Mouse (Mus musculus) ES-E14 (cell line): ENCODE data around the gene Nebl. TPM values are rescaled to one million over a fixed set of nuclear protein-coding genes. Genes with fewer than 3 reads are reported as not detected.
A peak's percentile ranks its signal among the peaks of the same experiment; 100 is the strongest.

Experiments
- DNase-seq: peaks from one replicate; pipeline ENCODE4 v3.0.0-alpha.2; 2013; ENCODE audit warnings: low read depth, low spot score
- H3K27ac ChIP-seq: 2 replicates; pipeline ENCODE4 v1.5.1; 2012; ENCODE audit warnings: low read depth, mild to moderate bottlenecking, low read length, moderate library complexity, mixed read lengths; ENCODE audit not compliant: poor library complexity, insufficient read depth, severe bottlenecking
- H3K36me3 ChIP-seq: 2 replicates; pipeline ENCODE4 v1.6.1; 2012; ENCODE audit warnings: mild to moderate bottlenecking, low read length, moderate library complexity, mixed read lengths; ENCODE audit not compliant: control insufficient read depth, poor library complexity, insufficient read depth, severe bottlenecking
- H3K4me1 ChIP-seq, 2 experiments: fragments of 150-350 bp in 1 of 2; sonication (generic) in 1 of 2; 2 replicates each; pipeline ENCODE4 v1.6.1; 2012; ENCODE audit warnings: low read length in 2 of 2, mild to moderate bottlenecking in 1 of 2, mixed read lengths in 1 of 2; ENCODE audit not compliant: control insufficient read depth in 2 of 2, insufficient read depth in 2 of 2, poor library complexity in 1 of 2
- H3K4me3 ChIP-seq, 2 experiments: fragments of 150-350 bp in 1 of 2; sonication (generic) in 1 of 2; 2 replicates each; pipeline ENCODE4 v1.5.1; 2012; ENCODE audit warnings: low read length in 2 of 2, low read depth in 1 of 2, mild to moderate bottlenecking in 1 of 2, mixed read lengths in 1 of 2; ENCODE audit not compliant: insufficient read depth in 1 of 2, poor library complexity in 1 of 2, severe bottlenecking in 1 of 2
- H3K9ac ChIP-seq: 2 replicates; pipeline ENCODE4 v1.6.1; 2012; ENCODE audit warnings: low read depth, mild to moderate bottlenecking, low read length, mixed read lengths; ENCODE audit not compliant: poor library complexity, insufficient read depth, severe bottlenecking
- H3K9me3 ChIP-seq: fragments of 150-350 bp; sonication (generic); 2 replicates; pipeline ENCODE4 v1.6.1; 2012; ENCODE audit warnings: low read depth, mild to moderate bottlenecking, low read length; ENCODE audit not compliant: control insufficient read depth, insufficient read depth
- CHD2 ChIP-seq: IDR thresholded peaks from 2 replicates; pipeline ENCODE4 v1.6.1; 2014; ENCODE audit warnings: mild to moderate bottlenecking, low read depth, low read length, inconsistent platforms
- HCFC1 ChIP-seq: IDR thresholded peaks from 2 replicates; pipeline ENCODE4 v1.6.1; 2012; ENCODE audit warnings: low read length, inconsistent platforms, borderline replicate concordance; ENCODE audit not compliant: insufficient read depth
- MAFK ChIP-seq: IDR thresholded peaks from 2 replicates; pipeline ENCODE4 v1.6.1; 2014; ENCODE audit warnings: mild to moderate bottlenecking, low read depth, low read length, inconsistent platforms; ENCODE audit not compliant: insufficient read depth
- ZC3H11A ChIP-seq: IDR thresholded peaks from 2 replicates; pipeline ENCODE4 v1.6.1; 2012; ENCODE audit warnings: low read depth, mild to moderate bottlenecking, inconsistent platforms, low read length, borderline replicate concordance
- ZNF384 ChIP-seq: IDR thresholded peaks from 2 replicates; pipeline ENCODE4 v1.6.1; 2012; ENCODE audit warnings: low read depth, low read length, inconsistent platforms
- in situ Hi-C, 2 experiments: fragments of 600-800 bp; cut with MboI; formaldehyde crosslinking; loops; one replicate each; pipeline ENCODE4 v1.15.1; 2025; ENCODE audit warnings: low sequenced_read_pairs in 2 of 2, inconsistent platforms in 1 of 2; ENCODE audit not compliant: unreplicated experiment in 2 of 2
- total RNA-seq: library from RNA; depleted of rRNA; stranded (reverse); fragments of 300-350 nt; gene quantifications from 2 replicates; pipeline ENCODE4 v1.2.3, GENCODE M21; 2012

The Nebl gene
- total RNA-seq, 1 experiment, result 1.2 TPM

DNA sequence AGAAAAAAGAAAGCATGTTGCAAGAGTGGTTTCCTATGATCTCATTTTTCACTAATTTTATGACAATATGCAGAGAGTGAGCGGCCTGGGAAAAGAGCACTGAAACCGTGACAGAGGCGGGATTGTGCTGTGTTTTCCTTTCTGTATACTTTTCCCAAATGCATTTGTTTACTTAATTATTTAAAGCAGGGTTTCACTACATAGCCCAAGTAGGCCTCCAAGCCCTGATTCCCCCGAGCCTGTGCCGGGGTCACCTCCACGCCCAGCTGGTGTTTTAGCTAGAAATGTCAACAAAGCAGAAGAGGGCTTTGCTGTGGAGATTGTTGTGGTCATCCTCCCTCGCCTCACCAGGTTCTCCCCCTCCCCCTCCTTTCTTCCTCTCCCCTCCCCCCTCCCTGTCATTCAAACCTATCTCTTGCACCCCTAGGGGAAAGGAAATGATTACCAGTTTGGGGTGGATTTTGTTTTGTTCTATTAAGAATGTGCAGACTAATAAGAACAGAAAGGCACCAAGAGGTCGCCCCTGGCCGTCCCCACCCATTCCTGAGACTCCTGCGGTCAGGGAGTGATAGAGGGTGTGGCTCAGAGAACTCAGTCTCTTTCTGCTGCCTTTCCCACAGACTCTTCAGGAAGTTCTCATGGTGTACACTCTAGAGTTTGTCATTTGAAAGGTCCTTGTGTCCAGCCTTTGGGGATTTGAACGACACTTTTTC, 10.9 kb upstream of the Nebl start:
- Histone ChIP-seq H3K4me1 (peaks cover 4 to 6% of the 10 kb centered on the region in 2 experiments; a peak in 2 of 4 replicates), H3K36me3 (no peaks in the 10 kb centered on the region), H3K9ac (no peak overlapping the region), H3K4me3 (peak overlapping the region; percentile 6 to 15; a peak in 2 of 4 replicates), H3K27ac (peak overlapping the region; percentile 78; the same call in 1 of the 2 replicates), H3K9me3 (no peaks in the 10 kb centered on the region; the same call in 1 of the 2 replicates)
- DNase-seq, result peak; percentile 50
- TF ChIP-seq ZNF384, result no peak
- TF ChIP-seq CHD2, result peak; percentile 27; the same call in 1 of the 2 replicates
- in situ Hi-C loops, result no loop called here

DNA sequence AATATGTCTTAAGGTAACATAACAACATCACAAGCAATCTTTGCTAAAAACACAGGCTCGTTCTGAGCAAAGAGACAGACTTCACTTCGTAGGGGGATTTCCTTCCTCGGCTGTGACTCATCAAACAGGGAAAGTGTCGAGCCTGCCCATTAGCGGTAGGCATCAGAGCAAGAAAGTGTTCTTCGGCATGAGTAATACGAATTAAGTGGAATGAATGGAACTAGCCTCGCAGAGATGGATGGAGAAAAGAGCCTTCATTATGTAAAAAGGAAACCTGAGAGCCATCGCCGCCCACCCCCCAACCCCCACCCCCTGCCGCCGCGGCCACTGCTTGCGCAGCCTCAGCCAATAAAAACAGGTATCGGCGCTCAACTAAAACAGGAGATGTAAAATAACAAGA, 10.3 kb upstream of the Nebl start:
- Histone ChIP-seq H3K27ac (peak overlapping the region; percentile 78; the same call in 1 of the 2 replicates), H3K36me3 (no peaks in the 10 kb centered on the region), H3K9ac (no peak overlapping the region), H3K4me1 (peaks cover 4 to 6% of the 10 kb centered on the region in 2 experiments; a peak in 2 of 4 replicates), H3K4me3 (peak overlapping the region in 1 of 2 experiments; percentile 15; a peak in 1 of 4 replicates), H3K9me3 (no peaks in the 10 kb centered on the region; the same call in 1 of the 2 replicates)
- no peak for TF ChIP-seq ZNF384
- TF ChIP-seq CHD2, result no peak
- no peak for TF ChIP-seq ZC3H11A
- TF ChIP-seq MAFK, result no peak
- TF ChIP-seq HCFC1, result no peak
- in situ Hi-C loops, result no loop called here
- DNase-seq, result peak; percentile 27

DNA sequence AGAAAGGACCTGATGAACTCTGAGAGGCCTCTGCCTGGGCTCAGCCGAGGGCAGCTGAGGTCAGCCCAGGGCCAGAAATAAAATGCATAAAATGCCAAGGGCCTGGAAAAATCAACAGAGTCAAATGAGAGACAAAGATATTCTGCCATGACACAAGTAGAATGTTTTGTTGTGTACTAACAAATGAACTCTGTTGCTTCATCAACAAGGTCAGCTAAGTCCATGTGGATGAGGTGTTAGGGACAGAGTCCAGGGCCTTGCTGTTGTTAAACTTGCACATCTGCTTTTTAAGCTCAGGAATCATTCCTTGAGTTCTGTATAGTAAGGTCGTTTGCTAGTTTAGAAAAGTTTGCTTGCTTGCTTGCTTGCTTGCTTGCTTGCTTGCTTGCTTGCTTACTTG, 9.2 kb upstream of the Nebl start:
- Histone ChIP-seq H3K9me3 (no peaks in the 10 kb centered on the region), H3K27ac (no peak overlapping the region), H3K4me3 (no peak overlapping the region), H3K9ac (no peak overlapping the region), H3K4me1 (peaks cover 4 to 6% of the 10 kb centered on the region in 2 experiments; a peak in 2 of 4 replicates), H3K36me3 (no peaks in the 10 kb centered on the region)
- TF ChIP-seq HCFC1 (no peak), ZC3H11A (no peak), ZNF384 (no peak), CHD2 (no peak), MAFK (no peak)
- DNase-seq, result no peak
- in situ Hi-C loops, result no loop called here

DNA sequence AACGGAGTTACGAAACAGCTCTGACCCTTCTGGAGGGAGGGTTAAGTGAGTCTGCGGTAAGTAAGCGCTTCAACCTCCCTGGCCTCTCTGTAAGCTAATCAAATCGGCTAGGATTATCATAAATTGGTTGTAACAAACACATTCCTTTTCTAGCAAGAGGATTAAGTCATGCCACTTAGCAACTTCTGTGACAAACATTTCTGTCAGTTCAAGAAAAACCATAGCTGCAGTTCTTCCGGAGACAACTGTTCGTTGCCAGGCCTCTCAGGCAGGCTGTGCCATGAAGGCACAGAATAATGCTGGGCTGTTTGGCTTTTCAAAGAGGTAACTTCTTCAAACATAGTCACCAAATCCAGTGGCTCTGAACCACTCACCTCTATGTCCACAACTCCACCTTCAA, 946 bp upstream of the Nebl start:
- TF ChIP-seq MAFK (no peak), ZNF384 (no peak), HCFC1 (no peak)
- Histone ChIP-seq H3K4me3 (no peak overlapping the region), H3K9me3 (no peaks in the 10 kb centered on the region), H3K9ac (no peak overlapping the region), H3K36me3 (no peaks in the 10 kb centered on the region), H3K4me1 (peaks cover 0 to 7% of the 10 kb centered on the region in 2 experiments; a peak in 1 of 4 replicates), H3K27ac (no peak overlapping the region)
- DNase-seq, result no peak
- in situ Hi-C loops, result no loop called here
